Mouse (Mus musculus) midbrain, embryonic 16.5 days (tissue): Measurements from ENCODE around the gene Eipr1. TPM values are rescaled to one million over a fixed set of nuclear protein-coding genes. Genes with fewer than 3 reads are reported as not detected.

Source experiments
- ATAC-seq: fragments of 200-750 bp; cut with Nextera tagmentation; 2 replicates; pipeline ENCODE4 v1.8.0; 2017; ENCODE audit warnings: moderate TSS enrichment
- H3K27ac ChIP-seq: fragments of 300-500 bp; sonication (generic); 2 replicates; pipeline ENCODE4 v1.5.1; 2014; ENCODE audit warnings: mild to moderate bottlenecking, low read length, mixed read lengths
- H3K27me3 ChIP-seq: fragments of 300-500 bp; sonication (generic); 2 replicates; pipeline ENCODE4 v1.6.1; 2014; ENCODE audit warnings: low read depth, low read length, mixed read lengths; ENCODE audit not compliant: control insufficient read depth, insufficient read depth
- H3K36me3 ChIP-seq: fragments of 300-500 bp; sonication (generic); 2 replicates; pipeline ENCODE4 v1.6.1; 2014; ENCODE audit warnings: mild to moderate bottlenecking, low read length, moderate library complexity, mixed read lengths; ENCODE audit not compliant: control insufficient read depth, insufficient read depth
- H3K4me1 ChIP-seq: fragments of 300-500 bp; sonication (generic); 2 replicates; pipeline ENCODE4 v1.6.1; 2014; ENCODE audit warnings: mild to moderate bottlenecking, low read length, mixed read lengths; ENCODE audit not compliant: control insufficient read depth, insufficient read depth
- H3K4me2 ChIP-seq: fragments of 300-500 bp; sonication (generic); 2 replicates; pipeline ENCODE4 v1.6.1; 2014; ENCODE audit warnings: mild to moderate bottlenecking, low read length, mixed read lengths
- H3K4me3 ChIP-seq: fragments of 300-500 bp; sonication (generic); 2 replicates; pipeline ENCODE4 v1.5.1; 2014; ENCODE audit warnings: low read depth, mild to moderate bottlenecking, low read length, moderate library complexity, mixed read lengths
- H3K9ac ChIP-seq: fragments of 300-500 bp; sonication (generic); 2 replicates; pipeline ENCODE4 v1.6.1; 2014; ENCODE audit warnings: low read depth, low read length, mixed read lengths
- H3K9me3 ChIP-seq: fragments of 300-500 bp; sonication (generic); replicated peaks from 2 replicates; pipeline ENCODE4 v1.6.1; 2014; ENCODE audit warnings: mild to moderate bottlenecking, low read length, mixed read lengths; ENCODE audit not compliant: control insufficient read depth, poor library complexity, severe bottlenecking
- WGBS: fragments of 180-500 bp; shearing (Covaris S2); extraction: QIAGEN DNeasy Blood & Tissue Kit; methylation state at CpG from one replicate; pipeline ENCODE4 v1.1.7; 2014; 5-methylcytosine and 5-hydroxymethylcytosine counted together
- polyA plus RNA-seq: library from polyadenylated mRNA; unstranded; fragments of >200 nt; fragmentation: Nextera tagmentation; extraction: Ambion mirVana; gene quantifications from 2 replicates; pipeline ENCODE4 v1.2.1, GENCODE M21; 2015

Gene Eipr1
- polyA plus RNA-seq = 69.7 and 70.7 TPM in 2 replicates

GRCm38 (mm10) chr12:28751508-28752263 is at the start of gene Eipr1:
Eipr1 (plus strand) TSS chr12:28751803.
- H3K9ac ChIP-seq = peak within 1 kb of the TSS; percentile 69
- peaks cover 16% of the 10 kb centered on the region for H3K4me1 ChIP-seq
- H3K36me3 ChIP-seq = peaks cover 5% of the 10 kb centered on the region
- H3K9me3 ChIP-seq = no peaks in the 10 kb centered on the region
- H3K4me3 ChIP-seq = peak within 1 kb of the TSS; percentile 72
- H3K27ac ChIP-seq = peak within 1 kb of the TSS; percentile 56
- peak within 1 kb of the TSS; percentile 88 for H3K4me2 ChIP-seq
- H3K27me3 ChIP-seq = no peaks in the 10 kb centered on the region
- WGBS = 3% methylated on average over 36 of the region's 36 CpGs
- peak; percentile 87 for ATAC-seq

- Histone ChIP-seq H3K4me2 (no peak overlapping the region), H3K4me3 (no peak overlapping the region), H3K9ac (0 out of 2 replicates have a peak overlapping the region, but pooled peaks have one; percentile 23), H3K4me1 (peaks cover 21% of the 10 kb centered on the region), H3K27me3 (no peaks in the 10 kb centered on the region), H3K9me3 (no peaks in the 10 kb centered on the region), H3K27ac (no peak overlapping the region), H3K36me3 (no peaks in the 10 kb centered on the region)
- ATAC-seq = no peak
- 11% methylated on average over 12 of the region's 12 CpGs for WGBS
These were observed 47.2 kb upstream of the Eipr1 start for GRCm38 (mm10) chr12:28704381-28704780.

- WGBS = 89% methylated on average over 6 of the region's 6 CpGs
- H3K9me3 ChIP-seq = no peaks in the 10 kb centered on the region
- no peaks in the 10 kb centered on the region for H3K27me3 ChIP-seq
- H3K9ac ChIP-seq = no peak overlapping the region
- H3K4me3 ChIP-seq = no peak overlapping the region
- H3K4me2 ChIP-seq = no peak overlapping the region
- ATAC-seq = no peak
- peaks cover 15% of the 10 kb centered on the region for H3K4me1 ChIP-seq
- H3K36me3 ChIP-seq = peaks cover 4% of the 10 kb centered on the region
- H3K27ac ChIP-seq = no peak overlapping the region
These were observed 46.4 kb upstream of the Eipr1 start for GRCm38 (mm10) chr12:28705204-28705603.

- Histone ChIP-seq H3K9me3 (no peaks in the 10 kb centered on the region), H3K4me3 (no peak overlapping the region), H3K9ac (no peak overlapping the region), H3K27ac (no peak overlapping the region), H3K4me2 (no peak overlapping the region), H3K4me1 (peaks cover 7% of the 10 kb centered on the region), H3K27me3 (no peaks in the 10 kb centered on the region), H3K36me3 (peaks cover 4% of the 10 kb centered on the region)
- WGBS = 91% methylated on average over 4 of the region's 4 CpGs
- no peak for ATAC-seq
These were observed 43.4 kb upstream of the Eipr1 start for GRCm38 (mm10) chr12:28708154-28708553.

GRCm38 (mm10) chr12:28710566-28711185 is 40.9 kb upstream of the Eipr1 start:
- Histone ChIP-seq H3K4me3 (no peak overlapping the region), H3K36me3 (peaks cover 4% of the 10 kb centered on the region), H3K9ac (no peak overlapping the region), H3K27me3 (no peaks in the 10 kb centered on the region), H3K27ac (no peak overlapping the region), H3K4me2 (no peak overlapping the region), H3K4me1 (no peaks in the 10 kb centered on the region), H3K9me3 (no peaks in the 10 kb centered on the region)
- no peak for ATAC-seq
- 70% methylated on average over 22 of the region's 22 CpGs for whole genome bisulfite sequencing

- H3K27ac ChIP-seq = no peak overlapping the region
- H3K9me3 ChIP-seq = no peaks in the 10 kb centered on the region
- no peaks in the 10 kb centered on the region for H3K4me1 ChIP-seq
- peaks cover 4% of the 10 kb centered on the region for H3K36me3 ChIP-seq
- H3K9ac ChIP-seq = no peak overlapping the region
- no peak overlapping the region for H3K4me2 ChIP-seq
- H3K27me3 ChIP-seq = no peaks in the 10 kb centered on the region
- no peak overlapping the region for H3K4me3 ChIP-seq
- 85% methylated on average over 24 of the region's 24 CpGs for WGBS
- ATAC-seq = no peak
These were observed 36.6 kb upstream of the Eipr1 start for GRCm38 (mm10) chr12:28714822-28715632.

- H3K36me3 ChIP-seq = peaks cover 16% of the 10 kb centered on the region
- H3K27ac ChIP-seq = no peak overlapping the region
- no peak overlapping the region for H3K4me2 ChIP-seq
- ATAC-seq = no peak
- H3K27me3 ChIP-seq = no peaks in the 10 kb centered on the region
- H3K4me1 ChIP-seq = no peaks in the 10 kb centered on the region
- 66% methylated on average over 2 of the region's 2 CpGs for WGBS
- H3K9ac ChIP-seq = no peak overlapping the region
- no peaks in the 10 kb centered on the region for H3K9me3 ChIP-seq
- H3K4me3 ChIP-seq = no peak overlapping the region
These were observed 34.5 kb upstream of the Eipr1 start for GRCm38 (mm10) chr12:28717066-28717465.

GRCm38 (mm10) chr12:28718106-28718505 is 33.5 kb upstream of the Eipr1 start:
- Histone ChIP-seq H3K9me3 (no peaks in the 10 kb centered on the region), H3K9ac (no peak overlapping the region), H3K4me2 (no peak overlapping the region), H3K4me1 (no peaks in the 10 kb centered on the region), H3K27me3 (no peaks in the 10 kb centered on the region), H3K36me3 (peaks cover 16% of the 10 kb centered on the region), H3K27ac (no peak overlapping the region), H3K4me3 (no peak overlapping the region)
- ATAC-seq = no peak
- 96% methylated on average over 2 of the region's 2 CpGs for WGBS
